Mouse (Mus musculus) hindbrain, embryonic 13.5 days (tissue): ENCODE measurements around the gene Mafg. TPM values are rescaled to one million over a fixed set of nuclear protein-coding genes. Genes with fewer than 3 reads are reported as not detected.
A peak's percentile ranks its signal among the peaks of the same experiment; 100 is the strongest.

Experiments used
- ATAC-seq: fragments of 200-750 bp; cut with Nextera tagmentation; 2 replicates; pipeline ENCODE4 v1.8.0; 2017; ENCODE audit warnings: moderate TSS enrichment; ENCODE audit not compliant: low FRiP score
- H3K27ac ChIP-seq: fragments of 300-500 bp; sonication (generic); 2 replicates; pipeline ENCODE4 v1.5.1; 2015; ENCODE audit warnings: inconsistent platforms, mild to moderate bottlenecking, moderate library complexity
- H3K27me3 ChIP-seq: fragments of 300-500 bp; sonication (generic); 2 replicates; pipeline ENCODE4 v1.6.1; 2015; ENCODE audit warnings: mild to moderate bottlenecking, inconsistent platforms
- H3K36me3 ChIP-seq: fragments of 300-500 bp; sonication (generic); 2 replicates; pipeline ENCODE4 v1.6.1; 2015; ENCODE audit warnings: mild to moderate bottlenecking, inconsistent platforms
- H3K4me1 ChIP-seq: fragments of 300-500 bp; sonication (generic); replicated peaks from 2 replicates; pipeline ENCODE4 v1.6.1; 2015; ENCODE audit warnings: inconsistent platforms
- H3K4me2 ChIP-seq: fragments of 300-500 bp; sonication (generic); 2 replicates; pipeline ENCODE4 v1.6.1; 2015; ENCODE audit warnings: inconsistent platforms, mild to moderate bottlenecking, moderate library complexity
- H3K4me3 ChIP-seq: fragments of 300-500 bp; sonication (generic); 2 replicates; pipeline ENCODE4 v1.5.1; 2015; ENCODE audit warnings: mild to moderate bottlenecking, inconsistent platforms
- H3K9ac ChIP-seq: fragments of 300-500 bp; sonication (generic); 2 replicates; pipeline ENCODE4 v1.6.1; 2015; ENCODE audit warnings: mild to moderate bottlenecking, inconsistent platforms
- H3K9me3 ChIP-seq: fragments of 300-500 bp; sonication (generic); 2 replicates; pipeline ENCODE4 v1.6.1; 2016; ENCODE audit warnings: inconsistent platforms
- WGBS: fragments of 180-500 bp; shearing (Covaris S2); methylation state at CpG from one replicate; pipeline ENCODE4 v1.1.7; 2015; 5-methylcytosine and 5-hydroxymethylcytosine counted together
- polyA plus RNA-seq: library from polyadenylated mRNA; unstranded; fragments of >200 nt; fragmentation: Nextera tagmentation; extraction: Ambion mirVana; gene quantifications from 2 replicates; pipeline ENCODE4 v1.2.1, GENCODE M21; 2015

Gene Mafg
- polyA plus RNA-seq, 1 experiment from 2014 or later: 30.8 TPM

DNA sequence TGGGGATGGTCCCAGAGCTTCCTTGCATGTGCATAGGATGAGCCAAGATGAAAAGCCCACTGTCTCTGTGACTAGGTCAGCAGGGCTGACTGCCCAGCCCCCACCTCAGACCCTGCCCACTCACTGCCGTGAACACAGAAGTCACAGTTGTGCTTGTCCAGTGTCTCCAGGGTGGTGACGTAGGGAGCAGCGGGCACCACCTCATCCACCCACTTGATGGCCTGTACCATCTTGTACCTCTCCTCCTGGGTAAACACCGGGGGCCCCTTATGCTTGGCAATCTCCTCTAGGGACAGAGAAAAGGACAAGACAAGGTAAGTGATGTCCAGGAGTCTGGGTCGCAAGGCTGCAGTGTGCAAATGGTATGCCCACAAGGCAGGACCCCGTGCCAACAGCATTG lies 18.2 kb downstream of the Mafg start:
- WGBS: 94% methylated on average over 6 of the region's 6 CpGs
- Histone ChIP-seq H3K9ac (peak overlapping the region; percentile 24; the same call in 1 of the 2 replicates), H3K27ac (no peak overlapping the region), H3K4me3 (no peak overlapping the region; the same call in 1 of the 2 replicates), H3K27me3 (no peaks in the 10 kb centered on the region), H3K4me1 (peaks cover 30% of the 10 kb centered on the region), H3K4me2 (no peak overlapping the region), H3K9me3 (no peaks in the 10 kb centered on the region), H3K36me3 (peaks cover 70% of the 10 kb centered on the region)
- ATAC-seq: no peak

GRCm38 (mm10) chr11:120613976-120614375 lies 19.4 kb downstream of the Mafg start:
- WGBS: 72% methylated on average over 8 of the region's 8 CpGs
- ATAC-seq: no peak
- H3K9ac ChIP-seq: peak overlapping the region; percentile 10; the same call in 1 of the 2 replicates
- no peak overlapping the region for H3K4me2 ChIP-seq
- no peaks in the 10 kb centered on the region for H3K9me3 ChIP-seq
- peaks cover 10% of the 10 kb centered on the region for H3K27me3 ChIP-seq
- H3K27ac ChIP-seq: no peak overlapping the region
- H3K36me3 ChIP-seq: peaks cover 69% of the 10 kb centered on the region
- peaks cover 35% of the 10 kb centered on the region for H3K4me1 ChIP-seq
- no peak overlapping the region for H3K4me3 ChIP-seq

DNA sequence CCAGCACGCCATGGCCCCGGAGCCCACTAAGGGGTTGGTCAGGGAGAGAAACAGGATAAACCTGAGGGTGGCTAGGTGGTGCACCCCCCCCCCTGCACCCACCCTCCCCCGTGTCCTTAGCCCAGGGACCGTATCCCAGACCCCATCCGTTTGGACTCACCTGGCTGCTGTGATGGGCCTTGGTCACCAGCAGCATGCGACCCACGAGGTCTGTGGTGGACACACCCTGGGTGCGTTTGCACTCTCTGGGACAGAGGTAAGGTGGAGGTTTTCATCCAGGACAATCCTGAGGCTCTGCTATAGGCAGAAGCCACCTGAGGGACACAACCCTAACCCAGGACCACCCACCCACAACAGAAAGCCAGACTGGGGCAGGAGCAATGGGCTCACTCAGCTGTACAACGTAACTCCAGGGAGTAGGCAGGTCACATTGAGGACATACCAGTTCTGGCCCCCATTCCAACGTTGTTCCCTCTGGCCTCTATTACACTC lies 19.9 kb downstream of the Mafg start:
- ATAC-seq: no peak
- Histone ChIP-seq H3K9ac (peak overlapping the region; percentile 10; the same call in 1 of the 2 replicates), H3K36me3 (peaks cover 64% of the 10 kb centered on the region), H3K4me2 (no peak overlapping the region), H3K27me3 (peaks cover 14% of the 10 kb centered on the region), H3K4me3 (no peak overlapping the region), H3K4me1 (peaks cover 39% of the 10 kb centered on the region), H3K27ac (no peak overlapping the region), H3K9me3 (no peaks in the 10 kb centered on the region)
- 85% methylated on average over 10 of the region's 10 CpGs for WGBS

DNA sequence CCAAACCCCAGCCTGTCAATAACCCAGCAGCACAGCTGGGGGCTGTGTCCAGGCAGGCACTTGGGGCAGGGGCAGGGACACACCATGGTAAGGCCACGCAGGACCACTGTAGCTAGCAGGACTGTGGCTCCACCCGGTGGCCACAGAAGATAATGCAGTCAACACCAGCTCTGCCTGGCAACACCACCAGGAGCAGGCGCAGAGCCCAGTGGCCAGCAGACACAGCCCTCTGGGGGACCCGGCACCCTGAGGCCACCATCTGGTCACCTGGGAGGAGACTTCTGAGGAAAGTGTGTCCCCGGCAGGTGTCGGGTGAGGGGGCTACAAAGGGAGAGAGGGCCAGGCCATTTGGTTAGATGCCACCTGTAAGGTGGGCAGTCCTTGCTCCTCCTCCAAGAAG lies 20.6 kb downstream of the Mafg start:
- Histone ChIP-seq H3K27ac (no peak overlapping the region), H3K4me2 (no peak overlapping the region), H3K27me3 (peaks cover 22% of the 10 kb centered on the region), H3K9ac (no peak overlapping the region), H3K9me3 (no peaks in the 10 kb centered on the region), H3K4me1 (peaks cover 43% of the 10 kb centered on the region), H3K36me3 (peaks cover 58% of the 10 kb centered on the region), H3K4me3 (no peak overlapping the region)
- WGBS: 33% methylated on average over 6 of the region's 6 CpGs
- no peak for ATAC-seq

- H3K9me3 ChIP-seq: no peaks in the 10 kb centered on the region
- no peak overlapping the region for H3K27ac ChIP-seq
- H3K4me3 ChIP-seq: no peak overlapping the region
- H3K4me2 ChIP-seq: no peak overlapping the region
- ATAC-seq: no peak
- peaks cover 27% of the 10 kb centered on the region for H3K4me1 ChIP-seq
- H3K36me3 ChIP-seq: peaks cover 74% of the 10 kb centered on the region
- H3K27me3 ChIP-seq: peaks cover 32% of the 10 kb centered on the region
- WGBS: 81% methylated on average over 9 of the region's 9 CpGs
- H3K9ac ChIP-seq: 0 out of 2 replicates have a peak overlapping the region, but pooled peaks have one; percentile 2
These were observed 22.8 kb downstream of the Mafg start for GRCm38 (mm10) chr11:120610477-120611046.

DNA sequence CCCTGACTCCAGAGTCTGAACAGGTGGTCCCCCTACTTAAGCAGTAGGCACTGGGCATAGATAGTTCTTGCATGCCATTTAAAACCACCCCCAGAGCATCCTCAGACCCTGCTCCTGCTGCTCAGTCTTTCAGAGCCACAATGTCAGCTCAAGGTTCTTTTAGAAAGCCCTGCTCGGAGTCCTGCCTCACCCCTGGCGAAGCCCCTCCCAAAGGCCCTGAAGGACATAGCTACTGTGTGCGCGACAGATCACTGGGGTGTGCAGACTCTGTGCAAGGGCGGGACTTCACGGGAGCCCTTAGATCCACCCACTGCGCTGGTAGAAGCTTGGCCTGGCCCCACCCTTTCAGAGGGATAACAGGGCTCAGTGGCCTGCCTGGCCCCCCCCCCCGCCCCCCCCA lies 24.1 kb downstream of the Mafg start:
- Histone ChIP-seq H3K27ac (no peak overlapping the region), H3K36me3 (peaks cover 78% of the 10 kb centered on the region), H3K4me1 (peaks cover 21% of the 10 kb centered on the region), H3K4me3 (no peak overlapping the region), H3K9me3 (no peaks in the 10 kb centered on the region), H3K27me3 (peaks cover 32% of the 10 kb centered on the region), H3K9ac (0 out of 2 replicates have a peak overlapping the region, but pooled peaks have one; percentile 61), H3K4me2 (no peak overlapping the region)
- no peak; the same call in 1 of the 2 replicates for ATAC-seq
- 43% methylated on average over 7 of the region's 8 CpGs for WGBS

DNA sequence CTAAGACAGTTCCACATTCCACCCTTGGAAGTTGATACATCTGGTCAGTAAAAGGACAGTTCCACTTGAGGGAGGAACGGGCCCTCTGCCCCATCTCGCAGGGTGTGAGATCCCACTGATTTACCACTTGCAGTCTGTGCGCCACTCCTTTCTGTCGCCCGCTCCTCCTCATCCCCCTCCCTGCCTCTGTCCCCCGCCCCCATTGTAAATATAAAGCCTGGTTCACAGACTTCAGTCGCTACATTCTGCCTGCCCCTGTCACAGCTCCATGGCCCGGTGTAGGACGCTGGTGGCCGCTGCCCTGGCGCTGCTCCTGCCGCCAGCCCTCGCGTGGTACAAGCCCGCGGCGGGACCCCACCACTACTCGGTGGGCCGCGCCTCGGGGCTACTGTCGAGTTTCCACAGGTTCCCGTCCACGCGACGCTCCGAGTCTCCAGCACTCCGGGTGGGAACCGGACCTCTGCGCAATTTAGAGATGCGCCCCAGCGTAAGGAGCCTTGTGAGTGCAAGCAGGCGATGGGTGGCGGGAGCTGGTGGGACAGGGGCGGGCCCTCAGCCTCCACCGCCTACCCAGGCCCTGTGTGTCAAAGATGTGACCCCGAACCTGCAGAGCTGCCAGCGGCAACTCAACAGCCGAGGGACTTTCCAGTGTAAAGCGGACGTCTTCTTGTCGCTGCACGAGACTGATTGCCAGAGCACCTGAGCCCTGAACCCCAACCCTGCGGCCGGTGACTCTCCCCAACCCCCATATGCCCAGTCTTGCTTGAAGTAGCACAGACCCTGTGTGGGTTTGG lies 25.0 kb downstream of the Mafg start, which contains the start of gene Npb:
TSS of gene Npb (plus strand) at position 237 of the 794 bp plus-strand sequence.
- ATAC-seq: no peak
- 6% methylated on average over 45 of the region's 45 CpGs for WGBS
- no peak within 1 kb of the TSS for H3K27ac ChIP-seq
- peaks cover 21% of the 10 kb centered on the region for H3K4me1 ChIP-seq
- no peaks in the 10 kb centered on the region for H3K9me3 ChIP-seq
- peaks cover 32% of the 10 kb centered on the region for H3K27me3 ChIP-seq
- peak within 1 kb of the TSS; percentile 25 for H3K4me3 ChIP-seq
- H3K36me3 ChIP-seq: peaks cover 78% of the 10 kb centered on the region
- peak within 1 kb of the TSS; percentile 48 for H3K4me2 ChIP-seq
- H3K9ac ChIP-seq: peak within 1 kb of the TSS; percentile 61

DNA sequence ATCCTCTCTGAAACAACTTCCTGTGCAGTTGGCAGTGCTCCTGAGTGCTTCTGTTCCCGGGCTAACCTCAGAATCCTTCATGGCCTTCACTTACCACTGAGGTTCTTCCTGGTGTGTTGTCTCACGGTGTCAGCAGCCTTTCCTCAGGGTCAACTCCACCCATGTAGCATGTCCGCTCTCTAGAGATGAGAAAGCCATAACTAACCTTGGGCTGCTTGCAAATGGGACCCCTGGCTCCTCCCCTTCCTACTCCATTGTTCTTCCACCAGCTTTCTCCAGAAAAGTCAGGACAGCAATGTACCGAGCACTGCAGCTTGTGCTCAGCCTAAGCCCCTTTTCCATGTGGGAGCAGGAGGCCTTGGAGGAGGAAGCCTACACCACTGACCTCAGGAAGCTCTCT lies 26.6 kb downstream of the Mafg start:
- Histone ChIP-seq H3K4me3 (no peak overlapping the region), H3K27me3 (peaks cover 32% of the 10 kb centered on the region), H3K4me1 (peaks cover 18% of the 10 kb centered on the region), H3K9me3 (no peaks in the 10 kb centered on the region), H3K9ac (no peak overlapping the region), H3K36me3 (peaks cover 78% of the 10 kb centered on the region), H3K27ac (no peak overlapping the region), H3K4me2 (no peak overlapping the region)
- ATAC-seq: no peak
- WGBS: 79% methylated on average over 4 of the region's 4 CpGs

DNA sequence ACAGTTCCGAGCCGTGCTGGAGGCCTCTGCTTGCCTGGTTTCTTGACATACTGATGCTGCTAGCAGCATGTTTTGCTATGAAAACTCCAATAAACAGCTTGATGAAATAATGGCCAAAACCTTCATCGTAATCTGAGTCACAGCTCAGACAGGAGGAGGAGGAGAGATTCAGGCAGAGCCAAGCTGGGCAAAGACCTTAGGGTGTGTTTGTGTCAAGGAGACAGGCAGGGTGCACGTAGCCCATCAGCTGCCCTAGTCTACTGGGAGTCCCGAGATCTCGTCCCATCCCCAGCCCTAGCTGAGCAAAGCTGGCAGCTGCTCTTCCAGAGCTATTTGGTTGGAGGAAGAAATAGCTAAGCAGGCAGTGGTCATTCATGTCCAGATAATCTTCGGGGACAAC lies 27.7 kb downstream of the Mafg start:
- Histone ChIP-seq H3K36me3 (peaks cover 77% of the 10 kb centered on the region), H3K4me1 (peaks cover 18% of the 10 kb centered on the region), H3K27me3 (peaks cover 32% of the 10 kb centered on the region), H3K4me3 (no peak overlapping the region), H3K4me2 (no peak overlapping the region), H3K9me3 (no peaks in the 10 kb centered on the region), H3K27ac (no peak overlapping the region), H3K9ac (no peak overlapping the region)
- ATAC-seq: no peak
- WGBS: 92% methylated on average over 7 of the region's 7 CpGs

- H3K27ac ChIP-seq: no peak overlapping the region
- H3K4me3 ChIP-seq: no peak overlapping the region
- WGBS: 89% methylated on average over 2 of the region's 2 CpGs
- no peak overlapping the region for H3K4me2 ChIP-seq
- H3K36me3 ChIP-seq: peaks cover 67% of the 10 kb centered on the region
- H3K4me1 ChIP-seq: peaks cover 23% of the 10 kb centered on the region
- H3K27me3 ChIP-seq: peaks cover 18% of the 10 kb centered on the region
- H3K9me3 ChIP-seq: no peaks in the 10 kb centered on the region
- no peak for ATAC-seq
- H3K9ac ChIP-seq: no peak overlapping the region
These were observed 29.9 kb downstream of the Mafg start for GRCm38 (mm10) chr11:120603545-120603944.

DNA sequence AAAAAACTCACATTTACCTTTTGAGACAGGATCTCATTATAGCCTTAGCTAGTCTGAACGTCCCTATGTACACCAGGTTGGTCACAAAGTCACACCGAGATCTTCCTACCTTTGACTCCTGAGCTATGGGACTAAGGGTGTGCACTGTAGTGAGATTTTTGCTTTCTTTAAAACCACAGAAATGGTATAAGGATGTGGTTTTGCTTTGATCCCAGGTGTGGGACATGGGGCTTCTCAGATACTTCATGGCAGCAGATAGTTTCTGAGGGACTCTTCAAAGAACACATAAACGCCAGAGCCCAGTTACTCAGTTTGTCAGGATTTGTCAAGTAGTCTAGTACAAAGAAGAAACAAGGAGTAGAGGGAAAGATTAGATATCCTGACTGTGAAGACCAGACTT lies 32.7 kb downstream of the Mafg start:
- WGBS: 93% methylated on average over 3 of the region's 3 CpGs
- Histone ChIP-seq H3K4me2 (no peak overlapping the region), H3K27ac (no peak overlapping the region), H3K27me3 (no peaks in the 10 kb centered on the region), H3K9ac (no peak overlapping the region), H3K36me3 (peaks cover 65% of the 10 kb centered on the region), H3K4me1 (peaks cover 28% of the 10 kb centered on the region), H3K9me3 (no peaks in the 10 kb centered on the region), H3K4me3 (no peak overlapping the region)
- no peak for ATAC-seq

DNA sequence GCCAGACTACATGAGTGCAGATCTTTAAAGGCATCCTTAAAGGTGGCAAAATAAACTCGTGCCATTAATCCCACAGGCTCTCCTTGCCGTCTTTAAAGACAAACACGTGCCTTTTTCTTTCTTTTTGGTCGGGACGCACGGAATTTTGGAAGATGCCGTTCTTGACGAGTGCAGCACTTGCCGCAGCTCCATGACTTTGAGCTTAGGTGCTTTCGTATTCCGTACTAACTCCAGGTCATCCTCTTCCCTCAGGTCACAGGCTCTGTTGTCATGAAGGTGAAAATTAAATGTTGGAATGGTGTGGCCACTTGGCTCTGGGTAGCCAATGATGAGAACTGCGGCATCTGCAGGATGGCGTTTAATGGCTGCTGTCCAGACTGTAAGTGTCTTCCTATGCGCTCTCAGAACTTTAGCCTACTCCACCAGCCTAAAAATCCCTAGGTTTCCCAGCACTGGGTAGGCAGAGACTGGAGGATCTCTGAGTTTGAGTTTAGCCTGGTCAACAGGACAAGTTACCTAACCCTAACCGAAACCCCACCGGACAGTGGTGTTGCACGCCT lies 34.3 kb downstream of the Mafg start:
- H3K4me2 ChIP-seq: peak overlapping the region; percentile 79
- H3K27ac ChIP-seq: peak overlapping the region; percentile 92; the same call in 1 of the 2 replicates
- peak overlapping the region; percentile 100 for H3K4me3 ChIP-seq
- H3K4me1 ChIP-seq: peaks cover 28% of the 10 kb centered on the region
- WGBS: 49% methylated on average over 17 of the region's 17 CpGs
- H3K36me3 ChIP-seq: peaks cover 63% of the 10 kb centered on the region
- no peaks in the 10 kb centered on the region for H3K27me3 ChIP-seq
- no peaks in the 10 kb centered on the region for H3K9me3 ChIP-seq
- H3K9ac ChIP-seq: peak overlapping the region; percentile 79
- 0 out of 2 replicates have a peak, but pooled peaks have one; percentile 7 for ATAC-seq
